Mouse (Mus musculus) cortical plate, adult 2 months (tissue): ENCODE data around the gene Rnf41.

Source experiments
- CTCF ChIP-seq: fragments of 200-500 bp; IDR thresholded peaks from 2 replicates; pipeline ENCODE4 v1.5.1; 2011; ENCODE audit warnings: mild to moderate bottlenecking, control low read depth, low read length; ENCODE audit not compliant: insufficient read depth; ENCODE audit errors: extremely low read depth
- POLR2A ChIP-seq: fragments of 200-500 bp; IDR thresholded peaks from 2 replicates; pipeline ENCODE4 v1.6.1; 2011; ENCODE audit warnings: mild to moderate bottlenecking, low read length, control low read depth; ENCODE audit not compliant: insufficient read depth; ENCODE audit errors: extremely low read depth

DNA sequence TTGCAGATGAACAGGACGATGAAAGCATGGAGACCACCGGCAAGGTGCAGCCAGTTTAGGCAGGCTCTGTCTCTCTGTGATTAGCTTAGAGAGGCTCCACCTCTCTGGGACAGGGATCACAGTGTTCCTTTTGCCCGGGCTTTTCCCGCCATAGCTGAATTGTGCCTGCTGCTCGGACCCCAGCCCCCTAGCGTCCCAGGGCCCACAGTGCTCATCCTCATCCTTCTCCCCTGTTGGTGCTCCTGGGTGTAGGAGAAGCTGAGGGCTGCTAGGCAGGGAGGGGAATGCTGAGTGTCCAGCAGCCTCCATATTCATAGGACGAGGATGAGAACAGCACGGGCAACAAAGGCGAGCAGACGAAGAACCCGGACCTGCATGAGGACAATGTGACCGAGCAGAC is 62.9 kb downstream of the Rnf41 start:
- TF ChIP-seq CTCF (no peak), POLR2A (no peak)
